Mouse (Mus musculus): ENCODE measurements around the gene Olfr90. TPM values are rescaled to one million over a fixed set of nuclear protein-coding genes. Genes with fewer than 3 reads are reported as not detected.

Gene Olfr90
- total RNA-seq, 1 experiment, result 0.22 TPM

DNA sequence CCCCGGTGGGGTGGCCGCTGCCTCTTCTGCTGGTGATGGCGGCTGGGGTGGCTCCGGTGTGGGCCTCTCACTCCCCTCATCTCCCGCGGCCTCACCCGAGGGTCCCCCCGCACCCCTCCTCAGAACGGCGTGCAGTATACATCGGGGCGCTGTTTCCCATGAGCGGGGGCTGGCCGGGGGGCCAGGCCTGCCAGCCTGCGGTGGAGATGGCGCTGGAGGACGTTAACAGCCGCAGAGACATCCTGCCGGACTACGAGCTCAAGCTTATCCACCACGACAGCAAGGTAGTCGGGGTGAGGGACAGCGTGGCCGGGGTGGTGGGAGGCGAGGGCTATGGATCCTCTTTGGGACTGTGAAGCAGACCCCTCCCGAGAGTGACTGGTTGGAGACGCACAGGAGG is 37.4 kb downstream of the Olfr90 start:
- no peak for DNase-seq (ENCODE audit: low read depth, low spot score)
- no peak overlapping the region for H3K27ac ChIP-seq (ENCODE audit: insufficient read depth, low read depth, low read length, poor library complexity, severe bottlenecking)

DNA sequence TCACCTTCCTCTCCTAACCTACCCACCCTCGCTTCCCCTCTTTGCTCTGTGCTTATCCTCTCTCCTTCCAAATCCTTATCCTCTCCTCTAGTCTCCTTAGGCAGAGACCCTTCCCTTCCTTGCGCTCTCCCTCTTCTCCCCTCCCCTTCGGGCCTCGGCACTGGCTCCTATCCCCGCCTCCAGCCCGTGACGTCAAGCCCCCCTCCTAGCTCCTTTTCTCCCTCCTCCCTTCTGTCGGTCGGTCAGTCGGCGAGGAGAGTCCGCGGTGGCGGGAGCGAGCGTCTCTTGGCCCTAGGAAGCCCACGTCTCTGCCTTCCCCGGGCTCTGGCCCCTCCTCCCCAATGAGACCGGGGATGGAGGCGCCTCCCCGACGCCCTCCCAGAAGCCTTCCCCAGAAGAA is 37.9 kb downstream of the Olfr90 start:
- peaks cover 5 to 7% of the 10 kb centered on the region in 2 experiments; a peak in 2 of 4 replicates for H3K4me1 ChIP-seq (ENCODE audit: control insufficient read depth in 2 of 2, insufficient read depth in 2 of 2, low read length in 2 of 2, poor library complexity in 1 of 2)
- H3K9ac ChIP-seq (ENCODE audit: insufficient read depth, low read depth, low read length, poor library complexity, severe bottlenecking), result peak overlapping the region; percentile 82
- H3K36me3 ChIP-seq (ENCODE audit: control insufficient read depth, insufficient read depth, low read length, poor library complexity, severe bottlenecking), result peaks cover 35% of the 10 kb centered on the region
- TF ChIP-seq HCFC1 (IDR thresholded peaks at IDR 0.05; ENCODE audit: borderline replicate concordance, insufficient read depth, low read length), result no peak
- TF ChIP-seq MAFK (IDR thresholded peaks at IDR 0.05; ENCODE audit: insufficient read depth, low read depth, low read length), result no peak
- no peak for TF ChIP-seq CHD2 (IDR thresholded peaks at IDR 0.05; ENCODE audit: low read depth, low read length)
- TF ChIP-seq ZNF384 (IDR thresholded peaks at IDR 0.05; ENCODE audit: low read depth, low read length), result no peak
- TF ChIP-seq ZC3H11A (IDR thresholded peaks at IDR 0.05; ENCODE audit: borderline replicate concordance, low read depth, low read length), result no peak
- H3K27ac ChIP-seq (ENCODE audit: insufficient read depth, low read depth, low read length, poor library complexity, severe bottlenecking), result no peak overlapping the region
- no peaks in the 10 kb centered on the region for H3K9me3 ChIP-seq (ENCODE audit: control insufficient read depth, insufficient read depth, low read depth, low read length)
- DNase-seq (ENCODE audit: low read depth, low spot score), result peak; percentile 80
- peak overlapping the region; percentile 79 to 87 for H3K4me3 ChIP-seq (ENCODE audit: insufficient read depth in 1 of 2, low read depth in 1 of 2, low read length in 2 of 2, poor library complexity in 1 of 2, severe bottlenecking in 1 of 2)
- in situ Hi-C loops (cut with MboI; ENCODE audit: low sequenced_read_pairs in 2 of 2, unreplicated experiment in 2 of 2), result no loop called here

More for the DNA sequence above, 37.4 kb downstream of the Olfr90 start:
- peaks cover 5 to 7% of the 10 kb centered on the region in 2 experiments; a peak in 2 of 4 replicates for H3K4me1 ChIP-seq (ENCODE audit: control insufficient read depth in 2 of 2, insufficient read depth in 2 of 2, low read length in 2 of 2, poor library complexity in 1 of 2)
- H3K9me3 ChIP-seq (ENCODE audit: control insufficient read depth, insufficient read depth, low read depth, low read length), result no peaks in the 10 kb centered on the region
- in situ Hi-C loops (cut with MboI; ENCODE audit: low sequenced_read_pairs in 2 of 2, unreplicated experiment in 2 of 2), result no loop called here
- H3K9ac ChIP-seq (ENCODE audit: insufficient read depth, low read depth, low read length, poor library complexity, severe bottlenecking), result peak overlapping the region; percentile 82
- TF ChIP-seq ZC3H11A (IDR thresholded peaks at IDR 0.05; ENCODE audit: borderline replicate concordance, low read depth, low read length), result no peak
- no peak for TF ChIP-seq MAFK (IDR thresholded peaks at IDR 0.05; ENCODE audit: insufficient read depth, low read depth, low read length)
- no peak for TF ChIP-seq ZNF384 (IDR thresholded peaks at IDR 0.05; ENCODE audit: low read depth, low read length)
- no peak for TF ChIP-seq HCFC1 (IDR thresholded peaks at IDR 0.05; ENCODE audit: borderline replicate concordance, insufficient read depth, low read length)
- TF ChIP-seq CHD2 (IDR thresholded peaks at IDR 0.05; ENCODE audit: low read depth, low read length), result no peak
- peak overlapping the region; percentile 79 to 87 for H3K4me3 ChIP-seq (ENCODE audit: insufficient read depth in 1 of 2, low read depth in 1 of 2, low read length in 2 of 2, poor library complexity in 1 of 2, severe bottlenecking in 1 of 2)
- peaks cover 40% of the 10 kb centered on the region for H3K36me3 ChIP-seq (ENCODE audit: control insufficient read depth, insufficient read depth, low read length, poor library complexity, severe bottlenecking)

- H3K4me1 ChIP-seq (ENCODE audit: control insufficient read depth in 2 of 2, insufficient read depth in 2 of 2, low read length in 2 of 2, poor library complexity in 1 of 2), result peaks cover 5 to 8% of the 10 kb centered on the region in 2 experiments; a peak in 3 of 4 replicates
- H3K9me3 ChIP-seq (ENCODE audit: control insufficient read depth, insufficient read depth, low read depth, low read length), result no peaks in the 10 kb centered on the region
- DNase-seq (ENCODE audit: low read depth, low spot score), result no peak
- H3K36me3 ChIP-seq (ENCODE audit: control insufficient read depth, insufficient read depth, low read length, poor library complexity, severe bottlenecking), result peaks cover 29% of the 10 kb centered on the region
- peak overlapping the region; percentile 82 for H3K9ac ChIP-seq (ENCODE audit: insufficient read depth, low read depth, low read length, poor library complexity, severe bottlenecking)
- TF ChIP-seq CHD2 (IDR thresholded peaks at IDR 0.05; ENCODE audit: low read depth, low read length), result no peak
- no peak for TF ChIP-seq ZC3H11A (IDR thresholded peaks at IDR 0.05; ENCODE audit: borderline replicate concordance, low read depth, low read length)
- TF ChIP-seq HCFC1 (IDR thresholded peaks at IDR 0.05; ENCODE audit: borderline replicate concordance, insufficient read depth, low read length), result no peak
- TF ChIP-seq MAFK (IDR thresholded peaks at IDR 0.05; ENCODE audit: insufficient read depth, low read depth, low read length), result no peak
- in situ Hi-C loops (cut with MboI; ENCODE audit: low sequenced_read_pairs in 2 of 2, unreplicated experiment in 2 of 2), result no loop called here
- peak overlapping the region; percentile 79 to 87 for H3K4me3 ChIP-seq (ENCODE audit: insufficient read depth in 1 of 2, low read depth in 1 of 2, low read length in 2 of 2, poor library complexity in 1 of 2, severe bottlenecking in 1 of 2)
- H3K27ac ChIP-seq (ENCODE audit: insufficient read depth, low read depth, low read length, poor library complexity, severe bottlenecking), result peak overlapping the region; percentile 41
These were observed 38.6 kb downstream of the Olfr90 start for GRCm38 (mm10) chr17:37049570-37050310.

GRCm38 (mm10) chr17:37048383-37048782 is 39.9 kb downstream of the Olfr90 start:
- Histone ChIP-seq H3K4me1 (ENCODE audit: control insufficient read depth in 2 of 2, insufficient read depth in 2 of 2, low read length in 2 of 2, poor library complexity in 1 of 2) (peaks cover 5 to 9% of the 10 kb centered on the region in 2 experiments; a peak in 2 of 4 replicates), H3K36me3 (ENCODE audit: control insufficient read depth, insufficient read depth, low read length, poor library complexity, severe bottlenecking) (peaks cover 18% of the 10 kb centered on the region), H3K4me3 (ENCODE audit: insufficient read depth in 1 of 2, low read depth in 1 of 2, low read length in 2 of 2, poor library complexity in 1 of 2, severe bottlenecking in 1 of 2) (peak overlapping the region; percentile 26 to 46; a peak in 3 of 4 replicates), H3K9ac (ENCODE audit: insufficient read depth, low read depth, low read length, poor library complexity, severe bottlenecking) (no peak overlapping the region), H3K27ac (ENCODE audit: insufficient read depth, low read depth, low read length, poor library complexity, severe bottlenecking) (no peak overlapping the region), H3K9me3 (ENCODE audit: control insufficient read depth, insufficient read depth, low read depth, low read length) (no peaks in the 10 kb centered on the region)
- no peak for DNase-seq (ENCODE audit: low read depth, low spot score)
- in situ Hi-C loops (cut with MboI; ENCODE audit: low sequenced_read_pairs in 2 of 2, unreplicated experiment in 2 of 2), result no loop called here
- TF ChIP-seq ZNF384 (IDR thresholded peaks at IDR 0.05; ENCODE audit: low read depth, low read length) (no peak), HCFC1 (IDR thresholded peaks at IDR 0.05; ENCODE audit: borderline replicate concordance, insufficient read depth, low read length) (no peak), MAFK (IDR thresholded peaks at IDR 0.05; ENCODE audit: insufficient read depth, low read depth, low read length) (no peak), CHD2 (IDR thresholded peaks at IDR 0.05; ENCODE audit: low read depth, low read length) (no peak), ZC3H11A (IDR thresholded peaks at IDR 0.05; ENCODE audit: borderline replicate concordance, low read depth, low read length) (no peak)

All from ES-E14 (cell line).